Mouse (Mus musculus) ovary, postnatal 10 days (tissue): Measurements from ENCODE around the gene Tm9sf2.
"Not testable (repeated sequence)": the region's sequence is repeated elsewhere in the genome, so short reads cannot be mapped to it uniquely, and the experiment has no call there.

Experiments used
- DNase-seq: peaks from one replicate; pipeline ENCODE4 v3.0.0; 2022; ENCODE audit warnings: low spot score

Gene Tm9sf2

GRCm38 (mm10) chr14:122099584-122099983 lies 7.3 kb upstream of the Tm9sf2 start:
- DNase-seq, result no peak

- DNase-seq, result not testable (repeated sequence)
These were observed 4.9 kb upstream of the Tm9sf2 start for GRCm38 (mm10) chr14:122101890-122102289.

GRCm38 (mm10) chr14:122104881-122105280 lies 2.0 kb upstream of the Tm9sf2 start:
- DNase-seq, result peak; percentile 74

GRCm38 (mm10) chr14:122105391-122106285 lies 1.2 kb upstream of the Tm9sf2 start:
- DNase-seq, result no peak

GRCm38 (mm10) chr14:122107481-122108214 lies 810 bp downstream of the Tm9sf2 start:
- DNase-seq, result no peak

GRCm38 (mm10) chr14:122111681-122112080 lies 4.8 kb downstream of the Tm9sf2 start:
- no peak for DNase-seq

GRCm38 (mm10) chr14:122112311-122112710 lies 5.5 kb downstream of the Tm9sf2 start:
- no peak for DNase-seq

GRCm38 (mm10) chr14:122116200-122116599 lies 9.4 kb downstream of the Tm9sf2 start:
- no peak for DNase-seq

GRCm38 (mm10) chr14:122130111-122130797 lies 23.4 kb downstream of the Tm9sf2 start:
- DNase-seq, result no peak

- no peak for DNase-seq
These were observed 24.8 kb downstream of the Tm9sf2 start for GRCm38 (mm10) chr14:122131644-122132043.

GRCm38 (mm10) chr14:122136368-122136928 lies 29.6 kb downstream of the Tm9sf2 start:
- DNase-seq, result no peak

GRCm38 (mm10) chr14:122137234-122137633 lies 30.4 kb downstream of the Tm9sf2 start:
- no peak for DNase-seq

GRCm38 (mm10) chr14:122140126-122140525 lies 33.3 kb downstream of the Tm9sf2 start:
- DNase-seq, result no peak

GRCm38 (mm10) chr14:122143585-122144269 lies 36.9 kb downstream of the Tm9sf2 start:
- no peak for DNase-seq

GRCm38 (mm10) chr14:122145374-122145773 lies 38.5 kb downstream of the Tm9sf2 start:
- DNase-seq, result no peak

- no peak for DNase-seq
These were observed 43.8 kb downstream of the Tm9sf2 start for GRCm38 (mm10) chr14:122150616-122151015.

GRCm38 (mm10) chr14:122157738-122158137 lies 50.9 kb downstream of the Tm9sf2 start:
- no peak for DNase-seq

- DNase-seq, result no peak
These were observed 54.1 kb downstream of the Tm9sf2 start for GRCm38 (mm10) chr14:122160916-122161315.

- DNase-seq, result no peak
These were observed 62.1 kb downstream of the Tm9sf2 start for GRCm38 (mm10) chr14:122168912-122169311.

- no peak for DNase-seq
These were observed 63.5 kb downstream of the Tm9sf2 start for GRCm38 (mm10) chr14:122170202-122170781.

GRCm38 (mm10) chr14:122171031-122171430 lies 64.2 kb downstream of the Tm9sf2 start:
- DNase-seq, result no peak
